Mouse (Mus musculus) 416B (cell line): Measurements from ENCODE around the gene Iqcg.
"Not testable (repeated sequence)": the region's sequence is repeated elsewhere in the genome, so short reads cannot be mapped to it uniquely, and the experiment has no call there.

Source experiments
- DNase-seq: peaks from one replicate; pipeline ENCODE4 v3.0.0; 2011; ENCODE audit warnings: low read depth

Gene Iqcg

DNA sequence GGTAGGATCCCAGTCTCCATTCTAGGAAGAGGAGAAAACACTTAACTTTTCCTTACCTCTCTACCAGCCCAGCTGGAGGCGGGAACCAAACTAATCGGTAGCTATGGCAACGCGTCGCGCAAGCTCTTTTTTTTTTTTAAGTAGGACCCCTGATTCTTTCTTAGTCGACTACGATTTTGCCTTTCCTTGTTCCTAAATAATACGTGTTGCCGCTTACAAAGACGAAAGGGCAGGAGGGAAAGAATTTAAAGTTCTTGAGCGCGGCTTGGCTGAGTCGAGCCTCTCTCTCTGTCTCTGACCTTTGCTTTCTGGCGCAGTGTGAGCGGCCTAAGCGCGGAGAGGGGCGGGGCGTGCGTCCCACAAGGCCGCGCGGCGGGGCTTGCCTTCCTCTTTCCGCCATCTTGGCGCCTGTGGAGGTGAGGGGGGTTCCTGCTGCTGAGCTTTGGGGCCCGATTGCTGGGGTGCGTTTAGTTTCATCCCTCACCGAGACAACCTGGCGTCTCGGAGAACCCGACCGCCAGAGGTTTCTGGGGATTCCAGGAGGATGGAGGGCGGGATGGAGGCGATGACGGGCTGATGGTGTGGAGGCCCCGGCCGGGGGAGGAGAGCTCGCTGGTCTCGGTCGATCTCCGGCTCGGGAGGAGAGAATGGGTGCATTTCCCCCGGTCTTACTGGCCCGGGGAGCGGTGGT lies at the start of gene Iqcg, which contains the start of gene Rpl35a:
Gene Iqcg, minus strand, starts transcription at position 124 of the 691 bp plus-strand sequence.
Gene Rpl35a, plus strand, starts transcription at position 359 of the 691 bp plus-strand sequence.
- peak; percentile 95 for DNase-seq

GRCm38 (mm10) chr16:33085666-33086065 lies 29.6 kb upstream of the Iqcg start:
- no peak for DNase-seq

DNA sequence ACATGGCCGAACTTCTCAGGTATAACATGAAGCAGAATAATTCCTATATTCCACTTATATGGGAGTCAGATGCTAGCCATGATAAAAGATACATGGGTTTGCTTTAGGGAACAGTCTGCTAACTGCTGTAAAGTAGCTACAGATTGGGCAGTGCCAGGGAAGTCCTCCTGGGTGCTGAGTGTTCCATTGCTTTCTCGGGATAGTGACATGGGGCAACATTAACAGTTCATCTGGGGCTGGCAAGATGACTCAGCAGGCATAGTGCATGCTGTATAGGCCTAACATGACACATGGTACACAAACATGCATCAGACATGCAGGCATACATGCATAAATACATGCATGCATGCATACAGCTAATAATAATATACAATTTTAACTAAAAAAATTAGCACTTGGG lies 28.0 kb upstream of the Iqcg start:
- no peak for DNase-seq

- no peak for DNase-seq
These were observed 26.9 kb upstream of the Iqcg start for GRCm38 (mm10) chr16:33082951-33083350.

DNA sequence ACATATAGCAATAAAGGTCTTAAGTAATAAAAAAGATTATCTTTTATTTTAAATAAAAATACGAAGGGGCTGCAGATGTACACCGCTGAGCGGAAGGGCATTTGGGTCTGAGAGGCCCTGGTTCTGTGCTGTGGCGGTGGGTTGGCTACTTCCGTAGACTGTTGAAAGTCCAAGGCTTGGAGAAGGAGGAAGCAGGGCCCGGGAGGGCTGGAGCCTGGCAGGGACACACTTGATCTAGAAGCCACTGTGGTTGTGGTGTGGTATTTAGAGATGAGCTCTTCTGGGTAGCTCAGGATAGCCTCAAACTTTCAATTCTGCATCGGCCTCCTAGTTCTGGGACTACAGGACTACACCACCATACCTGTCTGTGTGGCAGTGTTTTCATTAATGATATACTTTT lies 24.0 kb upstream of the Iqcg start:
- DNase-seq, result no peak

DNA sequence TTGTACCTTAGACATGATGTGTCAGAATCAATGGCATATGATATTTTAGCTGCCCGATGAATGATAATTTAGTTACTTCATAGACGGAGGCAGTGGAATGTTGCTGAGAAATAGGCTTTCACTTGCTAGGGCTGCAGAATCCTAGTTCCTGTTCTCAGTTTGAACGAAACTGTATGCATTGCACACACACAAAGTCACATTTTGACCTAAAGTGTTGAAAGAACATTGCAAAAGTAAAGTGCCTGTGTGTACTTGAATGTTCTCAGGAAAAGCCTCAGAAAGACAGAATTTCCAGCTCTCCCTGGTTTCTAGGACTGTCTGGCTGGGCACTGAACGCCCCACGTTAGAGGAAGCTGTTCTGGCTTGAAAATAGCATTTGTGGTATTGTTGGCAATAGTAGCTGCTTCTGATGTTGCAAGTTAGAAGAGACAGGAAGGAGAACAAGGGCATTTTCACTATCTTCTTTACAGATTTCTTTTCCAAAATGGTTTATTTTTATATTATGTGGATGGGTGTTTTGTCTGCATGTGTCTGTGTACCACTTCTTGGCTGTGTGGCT lies 21.1 kb upstream of the Iqcg start:
- peak; percentile 52 for DNase-seq

DNA sequence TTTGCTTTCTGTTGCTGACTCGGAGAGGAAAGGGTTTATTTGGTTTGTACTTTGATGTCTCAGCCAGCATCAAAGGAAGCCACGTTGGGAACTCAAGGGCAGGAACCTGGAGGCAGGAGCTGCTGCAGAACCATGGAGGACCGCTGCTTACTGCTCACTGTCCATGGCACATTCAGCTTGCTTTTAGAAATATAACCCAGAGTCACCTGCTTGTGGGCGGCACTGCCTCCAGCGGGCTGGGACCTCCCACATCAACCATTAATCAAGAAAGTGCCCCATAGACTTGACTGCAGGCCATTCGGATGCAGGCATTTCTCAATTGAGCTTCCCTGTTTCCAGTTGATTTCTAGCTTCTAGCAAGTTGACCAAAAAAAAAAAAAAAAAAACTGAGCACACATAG lies 20.1 kb upstream of the Iqcg start:
- DNase-seq, result no peak

- no peak for DNase-seq
These were observed 18.9 kb upstream of the Iqcg start for GRCm38 (mm10) chr16:33074967-33075366.

DNA sequence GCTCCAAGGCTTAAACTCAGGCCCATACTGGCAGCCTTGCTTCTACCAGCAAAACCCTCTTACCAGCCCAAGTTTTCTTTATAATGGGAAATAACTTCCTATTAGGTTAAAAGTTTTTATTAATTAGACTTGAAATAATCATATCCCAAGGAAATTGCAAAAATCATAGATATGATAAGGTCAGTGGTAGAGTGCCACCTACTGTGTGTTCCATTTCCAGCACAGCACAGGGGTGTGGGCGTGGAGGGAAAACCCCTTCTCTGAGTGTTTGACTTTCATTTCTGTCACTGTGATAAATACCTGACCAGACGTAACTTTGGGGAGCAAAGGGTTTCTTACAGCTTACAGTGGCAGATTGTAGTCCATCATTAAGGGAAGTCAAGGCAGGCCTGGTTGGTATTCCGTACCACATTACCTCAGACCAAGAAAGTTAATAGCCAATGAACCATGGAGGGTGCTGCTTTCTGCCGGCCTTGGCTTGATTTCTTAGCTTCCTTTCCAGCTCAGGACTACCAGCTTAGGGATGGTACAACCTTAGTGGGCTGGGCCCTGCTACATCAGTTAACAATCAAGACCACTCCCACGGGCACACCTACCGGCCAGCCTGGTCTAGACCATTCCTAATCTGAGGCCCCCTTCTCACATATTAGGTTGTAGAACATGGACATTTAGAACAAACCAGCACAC lies 17.0 kb upstream of the Iqcg start:
- no peak for DNase-seq

DNA sequence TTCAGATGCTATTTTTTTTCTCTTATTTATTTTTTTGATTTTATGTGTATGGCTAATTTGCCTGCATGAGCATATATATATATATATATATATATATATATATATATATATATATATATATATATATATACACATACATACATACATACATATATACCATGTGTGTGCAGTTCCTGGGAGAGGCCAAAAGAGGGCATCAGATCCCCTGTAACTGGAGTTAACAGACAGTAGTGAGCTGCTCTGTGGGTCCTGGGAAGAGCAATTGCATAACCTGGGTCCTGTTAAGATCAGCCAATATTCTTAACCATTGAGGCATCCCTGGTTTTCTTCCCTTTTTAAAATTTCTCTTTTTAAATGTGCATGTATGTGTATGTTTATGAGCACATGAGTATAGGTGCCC lies 14.9 kb upstream of the Iqcg start:
- peak; percentile 50 for DNase-seq

GRCm38 (mm10) chr16:33064636-33065035 lies 8.6 kb upstream of the Iqcg start:
- DNase-seq, result no peak

DNA sequence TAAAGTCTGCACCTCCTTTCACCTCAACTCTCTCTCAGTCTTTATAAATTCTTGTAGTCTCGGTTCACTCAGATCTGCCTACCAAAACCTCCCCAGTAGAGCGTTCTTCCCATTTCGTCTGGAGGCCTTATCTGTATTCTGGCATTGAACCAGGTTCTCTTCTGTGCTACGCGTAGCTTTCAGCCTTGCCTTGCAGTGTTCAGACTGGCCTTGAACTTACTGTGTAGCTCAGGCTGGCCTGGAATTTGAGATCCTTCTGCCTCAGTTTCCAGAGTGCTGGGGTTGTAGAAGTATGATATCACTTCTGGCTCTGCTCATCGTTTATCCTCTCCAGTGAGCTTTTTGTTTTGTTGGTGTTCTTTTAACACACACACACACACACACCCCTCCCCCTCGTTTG lies 7.2 kb upstream of the Iqcg start:
- DNase-seq, result peak; percentile 55

- DNase-seq, result peak; percentile 48
These were observed 6.7 kb upstream of the Iqcg start for GRCm38 (mm10) chr16:33062682-33063131.

GRCm38 (mm10) chr16:33062024-33062681 lies 6.1 kb upstream of the Iqcg start, which contains the start of gene Lmln:
Lmln (plus strand) TSS chr16:33062521.
- DNase-seq, result peak; percentile 90

- DNase-seq, result peak; percentile 60
These were observed 5.4 kb upstream of the Iqcg start for GRCm38 (mm10) chr16:33061400-33061799.

- peak; percentile 45 for DNase-seq
These were observed 4.9 kb upstream of the Iqcg start for GRCm38 (mm10) chr16:33060926-33061325.

DNA sequence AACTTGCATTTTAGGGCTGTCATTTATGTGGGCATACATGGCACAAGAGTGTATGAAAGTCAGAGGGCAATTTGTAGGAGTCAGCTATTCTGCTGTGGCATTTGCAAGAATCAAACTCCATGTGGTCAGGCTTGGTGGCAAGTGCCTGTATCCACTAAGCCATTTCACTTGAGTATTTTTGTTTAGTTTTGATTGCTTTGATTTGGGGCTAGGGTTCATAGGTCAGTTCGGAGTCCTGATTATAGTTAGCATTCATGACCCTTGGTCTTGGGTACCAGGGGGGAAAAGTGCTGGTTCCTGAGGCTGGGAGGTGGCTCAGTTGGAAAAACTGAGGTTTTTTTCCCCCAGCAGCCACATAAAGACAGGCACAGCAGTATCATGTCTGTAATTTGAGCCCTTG lies 3.5 kb upstream of the Iqcg start:
- DNase-seq, result no peak

DNA sequence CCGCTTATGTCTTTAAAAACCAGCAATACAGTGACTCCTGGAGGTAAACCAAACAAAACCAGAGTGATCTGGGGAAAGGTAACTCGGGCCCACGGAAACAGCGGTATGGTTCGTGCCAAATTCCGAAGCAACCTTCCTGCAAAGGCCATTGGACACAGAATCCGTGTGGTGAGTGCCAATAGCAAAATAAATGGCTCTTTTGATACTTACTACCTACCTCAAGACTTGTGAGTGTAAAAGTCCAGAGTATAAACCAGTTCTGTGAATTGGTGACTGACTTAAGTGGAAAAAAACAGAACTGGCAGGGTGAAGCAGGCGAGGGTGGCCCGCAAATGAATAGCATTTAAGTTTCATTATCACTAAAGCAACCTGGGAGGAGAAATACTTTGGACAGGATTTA lies 2.6 kb upstream of the Iqcg start:
- DNase-seq, result not testable (repeated sequence)

- DNase-seq, result no peak
These were observed 2.0 kb upstream of the Iqcg start for GRCm38 (mm10) chr16:33058033-33058432.

GRCm38 (mm10) chr16:33056786-33057185 lies 768 bp upstream of the Iqcg start:
- DNase-seq, result no peak

- DNase-seq, result no peak
These were observed 363 bp downstream of the Iqcg start for GRCm38 (mm10) chr16:33055655-33056054.

GRCm38 (mm10) chr16:33054927-33055326 lies 1.1 kb downstream of the Iqcg start:
- DNase-seq, result not testable (repeated sequence)

GRCm38 (mm10) chr16:33053141-33053540 lies 2.9 kb downstream of the Iqcg start:
- DNase-seq, result no peak
